Mouse (Mus musculus) limb, embryonic 12.5 days (tissue): ENCODE data around the gene Lce1a1. TPM values are rescaled to one million over a fixed set of nuclear protein-coding genes. Genes with fewer than 3 reads are reported as not detected.

Experiments used
- ATAC-seq: fragments of 200-750 bp; cut with Nextera tagmentation; 2 replicates; pipeline ENCODE4 v1.8.0; 2017; ENCODE audit warnings: low read depth, moderate TSS enrichment; ENCODE audit not compliant: insufficient number of reproducible peaks, insufficient read depth, low FRiP score, low TSS enrichment
- H3K27ac ChIP-seq: fragments of 300-500 bp; sonication (generic); 2 replicates; pipeline ENCODE4 v1.5.1; 2016; ENCODE audit warnings: mild to moderate bottlenecking, moderate library complexity
- H3K27me3 ChIP-seq: fragments of 300-500 bp; sonication (generic); 2 replicates; pipeline ENCODE4 v1.6.1; 2016; ENCODE audit warnings: mild to moderate bottlenecking, moderate library complexity
- H3K36me3 ChIP-seq: fragments of 300-500 bp; sonication (generic); 2 replicates; pipeline ENCODE4 v1.6.1; 2016; ENCODE audit warnings: mild to moderate bottlenecking, moderate library complexity
- H3K4me1 ChIP-seq: fragments of 300-500 bp; sonication (generic); replicated peaks from 2 replicates; pipeline ENCODE4 v1.6.1; 2016
- H3K4me2 ChIP-seq: fragments of 300-500 bp; sonication (generic); 2 replicates; pipeline ENCODE4 v1.6.1; 2016; ENCODE audit warnings: mild to moderate bottlenecking, moderate library complexity
- H3K4me3 ChIP-seq: fragments of 300-500 bp; sonication (generic); replicated peaks from 2 replicates; pipeline ENCODE4 v1.5.1; 2016; ENCODE audit warnings: mild to moderate bottlenecking
- H3K9ac ChIP-seq: fragments of 300-500 bp; sonication (generic); replicated peaks from 2 replicates; pipeline ENCODE4 v1.6.1; 2016; ENCODE audit warnings: mild to moderate bottlenecking, moderate library complexity
- H3K9me3 ChIP-seq: fragments of 300-500 bp; sonication (generic); 2 replicates; pipeline ENCODE4 v1.6.1; 2016; ENCODE audit warnings: mild to moderate bottlenecking, moderate library complexity
- WGBS: fragments of 180-500 bp; shearing (Covaris S2); methylation state at CpG from one replicate; pipeline ENCODE4 v1.1.7; 2016; 5-methylcytosine and 5-hydroxymethylcytosine counted together
- polyA plus RNA-seq: library from polyadenylated mRNA; unstranded; fragments of >200 nt; fragmentation: Nextera tagmentation; extraction: Ambion mirVana; gene quantifications from 2 replicates; pipeline ENCODE4 v1.2.1, GENCODE M21; 2016

The Lce1a1 gene
- polyA plus RNA-seq, 1 experiment from 2014 or later: not detected

- Histone ChIP-seq H3K27ac (no peak overlapping the region), H3K9me3 (no peaks in the 10 kb centered on the region), H3K27me3 (no peaks in the 10 kb centered on the region), H3K4me1 (no peaks in the 10 kb centered on the region), H3K4me2 (no peak overlapping the region), H3K36me3 (no peaks in the 10 kb centered on the region), H3K4me3 (no peak overlapping the region), H3K9ac (no peak overlapping the region)
- ATAC-seq: no peak
- WGBS: 52% methylated on average over 1 of the region's 1 CpGs
Measured at GRCm38 (mm10) chr3:92609804-92610203, 38.3 kb downstream of the Lce1a1 start.

- H3K9ac ChIP-seq: no peak within 1 kb of the TSS
- no peak for ATAC-seq
Measured at GRCm38 (mm10) chr3:92607392-92607791, 40.7 kb downstream of the Lce1a1 start, which contains the start of gene 2210017I01Rik. TSS of gene 2210017I01Rik (minus strand) at chr3:92607492.

GRCm38 (mm10) chr3:92602169-92602568 lies 45.9 kb downstream of the Lce1a1 start:
- Histone ChIP-seq H3K4me3 (no peak overlapping the region), H3K36me3 (no peaks in the 10 kb centered on the region), H3K27me3 (no peaks in the 10 kb centered on the region), H3K9ac (no peak overlapping the region), H3K4me2 (no peak overlapping the region), H3K27ac (no peak overlapping the region), H3K9me3 (no peaks in the 10 kb centered on the region), H3K4me1 (no peaks in the 10 kb centered on the region)
- WGBS: 35% methylated on average over 1 of the region's 1 CpGs
- ATAC-seq: no peak

More at GRCm38 (mm10) chr3:92607392-92607791, 40.7 kb downstream of the Lce1a1 start, which contains the start of gene 2210017I01Rik:
- H3K27me3 ChIP-seq: no peaks in the 10 kb centered on the region
- no peaks in the 10 kb centered on the region for H3K36me3 ChIP-seq
- H3K27ac ChIP-seq: no peak within 1 kb of the TSS
- no peaks in the 10 kb centered on the region for H3K9me3 ChIP-seq
- no peak within 1 kb of the TSS for H3K4me2 ChIP-seq
- no peak within 1 kb of the TSS for H3K4me3 ChIP-seq
- H3K4me1 ChIP-seq: no peaks in the 10 kb centered on the region

- 47% methylated on average over 1 of the region's 1 CpGs for WGBS
- no peak overlapping the region for H3K9ac ChIP-seq
- H3K4me3 ChIP-seq: no peak overlapping the region
- H3K9me3 ChIP-seq: no peaks in the 10 kb centered on the region
- H3K36me3 ChIP-seq: no peaks in the 10 kb centered on the region
- H3K27ac ChIP-seq: no peak overlapping the region
- H3K4me2 ChIP-seq: no peak overlapping the region
- no peak for ATAC-seq
- H3K27me3 ChIP-seq: no peaks in the 10 kb centered on the region
- no peaks in the 10 kb centered on the region for H3K4me1 ChIP-seq
Measured at GRCm38 (mm10) chr3:92600456-92600855, 47.7 kb downstream of the Lce1a1 start.

GRCm38 (mm10) chr3:92599973-92600372 lies 48.1 kb downstream of the Lce1a1 start:
- no peak overlapping the region for H3K4me3 ChIP-seq
- no peak overlapping the region for H3K27ac ChIP-seq
- H3K27me3 ChIP-seq: no peaks in the 10 kb centered on the region
- no peaks in the 10 kb centered on the region for H3K9me3 ChIP-seq
- H3K4me1 ChIP-seq: no peaks in the 10 kb centered on the region
- no peak overlapping the region for H3K9ac ChIP-seq
- no peak overlapping the region for H3K4me2 ChIP-seq
- H3K36me3 ChIP-seq: no peaks in the 10 kb centered on the region
- ATAC-seq: no peak

GRCm38 (mm10) chr3:92598429-92598828 lies 49.7 kb downstream of the Lce1a1 start:
- no peaks in the 10 kb centered on the region for H3K36me3 ChIP-seq
- no peak overlapping the region for H3K27ac ChIP-seq
- no peaks in the 10 kb centered on the region for H3K9me3 ChIP-seq
- WGBS: 94% methylated on average over 2 of the region's 2 CpGs
- no peak overlapping the region for H3K9ac ChIP-seq
- H3K4me3 ChIP-seq: no peak overlapping the region
- ATAC-seq: no peak
- no peaks in the 10 kb centered on the region for H3K4me1 ChIP-seq
- no peak overlapping the region for H3K4me2 ChIP-seq
- no peaks in the 10 kb centered on the region for H3K27me3 ChIP-seq

Other genes starting within 250 kb of the Lce1a1 start
- gene Sprr2i, start 240.3 kb downstream of the Lce1a1 start, polyA plus RNA-seq: not detected in 2 replicates
- not detected in 2 replicates for gene Sprr2j-ps, start 230.2 kb downstream of the Lce1a1 start, polyA plus RNA-seq
- gene Gm9774, start 218.9 kb downstream of the Lce1a1 start, polyA plus RNA-seq: 6.4 and 7.6 TPM in 2 replicates
- not detected in 2 replicates for gene Sprr2k, start 215.7 kb downstream of the Lce1a1 start, polyA plus RNA-seq
- not detected in 2 replicates for gene Sprr1b, start 209.5 kb downstream of the Lce1a1 start, polyA plus RNA-seq
- gene Sprr3, start 189.6 kb downstream of the Lce1a1 start, polyA plus RNA-seq: not detected in 2 replicates
- gene Sprr1a, start 162.4 kb downstream of the Lce1a1 start, polyA plus RNA-seq: not detected in 2 replicates
- gene Sprr4, start 147.8 kb downstream of the Lce1a1 start, polyA plus RNA-seq: not detected in 2 replicates
- not detected in 2 replicates for gene 2310046K23Rik, start 113.8 kb downstream of the Lce1a1 start, polyA plus RNA-seq
- gene Ivl, start 74.6 kb downstream of the Lce1a1 start, polyA plus RNA-seq: 0.18 TPM in 1 of 2 replicates, not detected in the other
- gene Smcp, start 59.3 kb downstream of the Lce1a1 start, polyA plus RNA-seq: not detected in 2 replicates
- not detected in 2 replicates for gene 2210017I01Rik, start 40.8 kb downstream of the Lce1a1 start, polyA plus RNA-seq
- not detected in 2 replicates for gene Lce6a, start 26.6 kb downstream of the Lce1a1 start, polyA plus RNA-seq
- gene Lce1b, start 8.6 kb upstream of the Lce1a1 start, polyA plus RNA-seq: not detected in 2 replicates
- not detected in 2 replicates for gene Lce1a2, start 22.0 kb upstream of the Lce1a1 start, polyA plus RNA-seq
- gene Lce1c, start 30.9 kb upstream of the Lce1a1 start, polyA plus RNA-seq: not detected in 2 replicates
- not detected in 2 replicates for gene Lce1d, start 38.9 kb upstream of the Lce1a1 start, polyA plus RNA-seq
- not detected in 2 replicates for gene Lce1e, start 60.8 kb upstream of the Lce1a1 start, polyA plus RNA-seq
- not detected in 2 replicates for gene Lce1f, start 72.0 kb upstream of the Lce1a1 start, polyA plus RNA-seq
- gene Gm38119, start 90.8 kb upstream of the Lce1a1 start, polyA plus RNA-seq: not detected in 2 replicates
- gene Lce1g, start 104.0 kb upstream of the Lce1a1 start, polyA plus RNA-seq: not detected in 2 replicates
- gene Lce1h, start 116.8 kb upstream of the Lce1a1 start, polyA plus RNA-seq: not detected in 2 replicates
- not detected in 2 replicates for gene Lce1i, start 130.6 kb upstream of the Lce1a1 start, polyA plus RNA-seq
- gene Lce1j, start 142.2 kb upstream of the Lce1a1 start, polyA plus RNA-seq: not detected in 2 replicates
- gene Lce1k, start 159.6 kb upstream of the Lce1a1 start, polyA plus RNA-seq: not detected in 2 replicates
- gene Kprp, start 178.9 kb upstream of the Lce1a1 start, polyA plus RNA-seq: not detected in 2 replicates
- gene Lce1l, start 203.0 kb upstream of the Lce1a1 start, polyA plus RNA-seq: not detected in 2 replicates
- gene 2310050C09Rik, start 221.9 kb upstream of the Lce1a1 start, polyA plus RNA-seq: not detected in 2 replicates